Mouse (Mus musculus) forebrain, embryonic 15.5 days (tissue): ENCODE results near the gene Zfhx3. TPM values are rescaled to one million over a fixed set of nuclear protein-coding genes. Genes with fewer than 3 reads are reported as not detected.

Source experiments
- ATAC-seq: fragments of 200-750 bp; cut with Nextera tagmentation; replicated peaks from 2 replicates; pipeline ENCODE4 v1.8.0; 2017; ENCODE audit warnings: mild to moderate bottlenecking, moderate TSS enrichment, moderate library complexity
- H3K27ac ChIP-seq: fragments of 300-500 bp; sonication (generic); replicated peaks from 2 replicates; pipeline ENCODE4 v1.5.1; 2015; ENCODE audit warnings: mild to moderate bottlenecking, inconsistent platforms
- H3K27me3 ChIP-seq: fragments of 300-500 bp; sonication (generic); 2 replicates; pipeline ENCODE4 v1.6.1; 2015; ENCODE audit warnings: inconsistent platforms
- H3K36me3 ChIP-seq: fragments of 300-500 bp; sonication (generic); 2 replicates; pipeline ENCODE4 v1.6.1; 2015; ENCODE audit warnings: mild to moderate bottlenecking, inconsistent platforms
- H3K4me1 ChIP-seq: fragments of 300-500 bp; sonication (generic); 2 replicates; pipeline ENCODE4 v1.6.1; 2015; ENCODE audit warnings: inconsistent platforms
- H3K4me2 ChIP-seq: fragments of 300-500 bp; sonication (generic); replicated peaks from 2 replicates; pipeline ENCODE4 v1.6.1; 2015; ENCODE audit warnings: mild to moderate bottlenecking, inconsistent platforms
- H3K4me3 ChIP-seq: fragments of 300-500 bp; sonication (generic); 2 replicates; pipeline ENCODE4 v1.5.1; 2015; ENCODE audit warnings: mild to moderate bottlenecking, inconsistent platforms
- H3K9ac ChIP-seq: fragments of 300-500 bp; sonication (generic); replicated peaks from 2 replicates; pipeline ENCODE4 v1.6.1; 2015; ENCODE audit warnings: mild to moderate bottlenecking, inconsistent platforms
- H3K9me3 ChIP-seq: fragments of 300-500 bp; sonication (generic); 2 replicates; pipeline ENCODE4 v1.6.1; 2016; ENCODE audit warnings: inconsistent platforms
- WGBS: fragments of 180-500 bp; shearing (Covaris S2); methylation state at CpG from one replicate; pipeline ENCODE4 v1.1.7; 2015; ENCODE audit warnings: mixed read lengths; 5-methylcytosine and 5-hydroxymethylcytosine counted together
- polyA plus RNA-seq: library from polyadenylated mRNA; unstranded; fragments of >200 nt; fragmentation: Nextera tagmentation; extraction: Ambion mirVana; gene quantifications from 2 replicates; pipeline ENCODE4 v1.2.1, GENCODE M21; 2015

Zfhx3 gene
- polyA plus RNA-seq, 1 experiment from 2014 or later, result 14.9 TPM

GRCm38 (mm10) chr8:108507769-108508168 lies 565.3 kb downstream of the Zfhx3 start:
- no peak overlapping the region for H3K9ac ChIP-seq
- no peaks in the 10 kb centered on the region for H3K9me3 ChIP-seq
- H3K4me2 ChIP-seq, result no peak overlapping the region
- peaks cover 3% of the 10 kb centered on the region; the same call in 1 of the 2 replicates for H3K27me3 ChIP-seq
- H3K36me3 ChIP-seq, result no peaks in the 10 kb centered on the region
- H3K4me3 ChIP-seq, result no peak overlapping the region
- no peak overlapping the region for H3K27ac ChIP-seq
- 0 out of 2 replicates have a peak, but pooled peaks have one; percentile 32 for ATAC-seq
- peaks cover 9% of the 10 kb centered on the region for H3K4me1 ChIP-seq
- WGBS, result 80% methylated on average over 3 of the region's 3 CpGs

DNA sequence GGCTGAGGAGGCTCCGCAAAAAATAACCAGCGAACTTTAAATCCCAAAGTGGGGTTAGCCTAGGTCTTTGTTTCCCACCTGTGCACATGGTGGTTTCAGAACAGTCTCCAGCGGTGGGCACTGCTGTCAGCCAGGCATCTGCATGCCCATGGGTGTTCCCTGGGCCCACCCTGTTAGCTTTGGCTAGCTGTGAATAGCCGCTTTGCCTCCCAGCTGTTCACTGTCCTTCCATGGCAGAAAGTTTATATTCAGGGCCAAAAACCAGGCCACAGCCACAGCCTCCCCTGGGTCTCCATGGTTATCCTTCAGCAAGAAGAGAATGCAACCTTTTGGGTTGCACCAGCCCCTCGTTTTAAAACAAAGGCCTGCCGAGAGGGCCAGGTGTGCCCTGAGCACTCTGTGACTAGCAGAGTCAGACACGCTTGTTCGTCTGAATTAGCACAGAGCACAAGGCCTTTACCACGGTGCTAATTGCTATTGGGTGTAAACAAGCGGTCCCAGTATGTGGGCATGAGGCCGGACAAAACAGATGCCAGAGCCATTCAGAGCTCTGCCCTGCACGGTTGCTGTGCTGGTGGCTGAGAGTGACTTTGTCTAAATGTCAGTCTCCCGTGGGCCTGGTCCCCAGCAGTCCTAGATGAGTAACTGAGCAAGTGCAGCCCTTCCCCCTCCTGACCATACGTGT lies 568.3 kb downstream of the Zfhx3 start:
- Histone ChIP-seq H3K4me1 (peaks cover 9% of the 10 kb centered on the region), H3K9me3 (no peaks in the 10 kb centered on the region), H3K27me3 (peaks cover 3% of the 10 kb centered on the region; the same call in 1 of the 2 replicates), H3K27ac (no peak overlapping the region), H3K4me3 (no peak overlapping the region), H3K36me3 (no peaks in the 10 kb centered on the region), H3K9ac (no peak overlapping the region), H3K4me2 (no peak overlapping the region)
- ATAC-seq, result peak; percentile 57
- WGBS, result 15% methylated on average over 14 of the region's 14 CpGs

DNA sequence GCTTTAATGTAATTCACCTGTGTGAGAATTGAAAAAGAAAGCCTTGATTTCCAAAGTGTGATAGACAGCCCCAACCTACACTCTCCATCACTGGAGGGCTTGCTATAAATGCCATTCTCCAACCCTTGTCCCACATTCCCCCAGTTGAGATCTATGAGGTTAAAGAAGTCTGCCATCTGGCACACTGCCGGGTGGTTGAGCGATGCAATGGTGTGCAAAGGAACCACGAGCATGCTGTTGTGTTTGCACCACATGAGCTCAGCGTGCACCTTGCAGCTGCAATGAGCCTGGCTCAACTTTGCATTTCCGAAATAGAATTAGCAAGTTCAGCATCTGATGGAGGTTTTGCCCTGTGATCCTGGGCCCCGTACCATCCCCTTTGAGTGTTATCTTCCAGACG lies 575.7 kb downstream of the Zfhx3 start:
- no peak for ATAC-seq
- Histone ChIP-seq H3K9ac (no peak overlapping the region), H3K4me1 (no peaks in the 10 kb centered on the region), H3K27ac (no peak overlapping the region), H3K36me3 (no peaks in the 10 kb centered on the region), H3K9me3 (no peaks in the 10 kb centered on the region), H3K27me3 (no peaks in the 10 kb centered on the region), H3K4me2 (no peak overlapping the region), H3K4me3 (no peak overlapping the region)
- 85% methylated on average over 7 of the region's 7 CpGs for WGBS

- no peak overlapping the region for H3K4me3 ChIP-seq
- no peaks in the 10 kb centered on the region for H3K36me3 ChIP-seq
- H3K9me3 ChIP-seq, result no peaks in the 10 kb centered on the region
- H3K4me2 ChIP-seq, result no peak overlapping the region
- H3K4me1 ChIP-seq, result no peaks in the 10 kb centered on the region
- H3K27me3 ChIP-seq, result no peaks in the 10 kb centered on the region
- no peak overlapping the region for H3K27ac ChIP-seq
- ATAC-seq, result no peak
- WGBS, result 90% methylated on average over 4 of the region's 4 CpGs
- H3K9ac ChIP-seq, result no peak overlapping the region
These were observed 579.6 kb downstream of the Zfhx3 start for GRCm38 (mm10) chr8:108522050-108522449.

GRCm38 (mm10) chr8:108529421-108529820 lies 587.0 kb downstream of the Zfhx3 start:
- Histone ChIP-seq H3K36me3 (no peaks in the 10 kb centered on the region), H3K9ac (no peak overlapping the region), H3K4me3 (no peak overlapping the region), H3K27me3 (no peaks in the 10 kb centered on the region), H3K9me3 (no peaks in the 10 kb centered on the region), H3K27ac (no peak overlapping the region), H3K4me1 (no peaks in the 10 kb centered on the region; the same call in 1 of the 2 replicates), H3K4me2 (no peak overlapping the region)
- WGBS, result 88% methylated on average over 7 of the region's 7 CpGs
- ATAC-seq, result no peak

- no peaks in the 10 kb centered on the region for H3K9me3 ChIP-seq
- peak overlapping the region; percentile 77; the same call in 1 of the 2 replicates for H3K27ac ChIP-seq
- H3K4me1 ChIP-seq, result peaks cover 46% of the 10 kb centered on the region
- no peak overlapping the region; the same call in 1 of the 2 replicates for H3K9ac ChIP-seq
- H3K4me3 ChIP-seq, result peak overlapping the region; percentile 33
- peak overlapping the region; percentile 58 for H3K4me2 ChIP-seq
- H3K36me3 ChIP-seq, result no peaks in the 10 kb centered on the region
- no peaks in the 10 kb centered on the region for H3K27me3 ChIP-seq
- ATAC-seq, result peak; percentile 51
- WGBS, result 23% methylated on average over 16 of the region's 16 CpGs
These were observed 592.9 kb downstream of the Zfhx3 start for GRCm38 (mm10) chr8:108535121-108535876.

DNA sequence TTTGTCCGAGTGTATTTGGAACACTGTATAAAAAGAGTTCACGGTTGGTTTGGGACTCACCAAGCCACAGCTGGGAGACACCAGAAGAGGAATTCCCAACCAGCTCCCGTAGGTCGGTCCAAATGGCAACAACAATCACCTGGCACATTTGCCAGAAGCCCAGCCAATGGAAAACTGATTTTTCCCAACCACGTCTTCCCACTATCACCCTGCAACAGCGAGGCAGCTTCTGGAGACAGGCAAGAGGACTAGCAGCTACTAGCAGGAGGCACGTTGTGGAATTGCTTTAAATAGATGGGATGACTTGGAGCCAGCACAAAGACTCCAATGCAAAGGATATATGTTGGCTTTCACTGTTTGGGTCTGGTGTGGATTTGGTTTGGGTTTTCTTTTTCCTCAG lies 593.7 kb downstream of the Zfhx3 start:
- Histone ChIP-seq H3K4me2 (peak overlapping the region; percentile 58), H3K27me3 (no peaks in the 10 kb centered on the region), H3K9me3 (no peaks in the 10 kb centered on the region), H3K4me1 (peaks cover 46% of the 10 kb centered on the region), H3K27ac (peak overlapping the region; percentile 77), H3K36me3 (no peaks in the 10 kb centered on the region), H3K9ac (peak overlapping the region; percentile 3; the same call in 1 of the 2 replicates), H3K4me3 (peak overlapping the region; percentile 33)
- no peak for ATAC-seq
- WGBS, result 42% methylated on average over 7 of the region's 7 CpGs

- 0 out of 2 replicates have a peak, but pooled peaks cover 3% of the 10 kb centered on the region for H3K27me3 ChIP-seq
- H3K36me3 ChIP-seq, result no peaks in the 10 kb centered on the region
- 11% methylated on average over 15 of the region's 15 CpGs for WGBS
- ATAC-seq, result peak; percentile 38; the same call in 1 of the 2 replicates
- H3K4me1 ChIP-seq, result peaks cover 46% of the 10 kb centered on the region
- peak overlapping the region; percentile 58 for H3K4me2 ChIP-seq
- H3K4me3 ChIP-seq, result peak overlapping the region; percentile 33
- peak overlapping the region; percentile 77 for H3K27ac ChIP-seq
- H3K9me3 ChIP-seq, result no peaks in the 10 kb centered on the region
- H3K9ac ChIP-seq, result peak overlapping the region; percentile 3
These were observed 594.5 kb downstream of the Zfhx3 start for GRCm38 (mm10) chr8:108536911-108537351.

DNA sequence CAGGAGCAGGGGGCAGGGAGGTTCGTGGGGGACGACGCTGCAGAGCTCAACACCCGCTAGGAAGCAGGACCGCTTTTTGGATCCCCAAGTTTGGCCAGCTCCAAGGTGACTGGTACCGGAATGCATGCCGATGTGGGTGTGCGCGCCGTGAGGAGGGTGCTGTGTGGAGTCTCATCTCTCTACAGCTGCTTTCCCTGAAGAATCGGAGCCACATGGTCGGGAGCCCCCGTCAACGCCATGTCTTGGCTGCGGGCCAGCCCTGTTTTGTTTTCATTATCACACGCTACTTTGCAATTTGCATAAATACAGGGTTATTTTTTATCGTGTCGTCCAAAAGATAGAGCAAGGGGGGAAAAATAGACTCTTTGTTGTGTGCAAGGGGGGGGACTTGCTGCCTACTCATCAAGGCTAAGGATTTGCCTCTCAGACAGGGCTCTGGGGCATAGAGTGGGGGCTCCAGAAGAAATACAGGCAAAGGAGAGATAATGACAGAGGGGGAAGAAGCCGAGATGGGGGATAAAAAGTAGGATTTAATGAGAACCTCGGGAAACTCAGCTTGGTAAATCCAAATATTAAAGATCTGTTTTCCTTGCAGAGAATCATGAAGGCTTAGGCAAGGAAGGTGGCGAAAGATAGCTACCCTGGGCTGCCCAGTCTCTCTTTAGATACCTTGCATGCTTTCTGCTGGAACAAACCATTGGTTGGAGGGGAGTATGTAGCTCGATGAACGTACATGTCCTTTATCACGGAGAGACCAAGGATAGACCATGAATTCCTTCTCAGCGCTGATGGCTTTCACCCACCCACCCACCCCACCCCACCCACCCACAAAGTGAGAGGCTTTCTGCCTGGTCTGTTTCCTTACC lies 595.5 kb downstream of the Zfhx3 start:
- H3K9ac ChIP-seq, result peak overlapping the region; percentile 3
- no peaks in the 10 kb centered on the region for H3K9me3 ChIP-seq
- WGBS, result 30% methylated on average over 25 of the region's 25 CpGs
- H3K27me3 ChIP-seq, result 0 out of 2 replicates have a peak, but pooled peaks cover 3% of the 10 kb centered on the region
- H3K4me3 ChIP-seq, result peak overlapping the region; percentile 33
- peak overlapping the region; percentile 77 for H3K27ac ChIP-seq
- ATAC-seq, result peak; percentile 78
- peak overlapping the region; percentile 58 for H3K4me2 ChIP-seq
- H3K36me3 ChIP-seq, result no peaks in the 10 kb centered on the region
- H3K4me1 ChIP-seq, result peaks cover 46% of the 10 kb centered on the region

DNA sequence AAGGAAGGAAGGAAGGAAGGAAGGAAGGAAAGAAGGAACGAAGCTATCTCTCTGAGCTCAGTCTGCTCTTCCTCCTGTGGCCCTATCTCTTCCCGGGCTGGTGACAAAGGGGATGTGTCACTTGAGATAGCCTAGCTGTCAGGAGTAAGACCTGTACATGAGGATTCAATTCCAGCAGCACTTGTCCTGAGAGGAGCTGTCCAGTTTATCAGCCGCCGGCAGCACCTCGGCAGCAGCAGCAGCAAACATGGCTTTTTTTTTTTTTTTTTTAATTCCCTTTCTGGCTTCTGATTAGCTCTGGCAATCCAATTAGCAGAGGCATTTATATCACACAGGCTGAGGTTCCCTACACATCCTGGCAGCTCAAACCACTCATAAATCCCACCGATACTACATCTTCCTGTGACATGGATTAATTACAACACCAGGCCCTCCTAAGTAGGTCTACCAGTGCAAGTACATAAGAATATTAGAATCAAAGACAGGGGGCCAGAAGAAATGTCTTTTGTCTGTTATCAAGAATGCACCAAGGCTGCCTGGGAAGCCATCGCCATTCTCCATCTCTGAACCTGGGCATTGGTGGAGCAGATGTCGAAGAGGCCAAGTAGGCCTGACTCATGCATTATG lies 596.6 kb downstream of the Zfhx3 start:
- Histone ChIP-seq H3K9ac (no peak overlapping the region), H3K27me3 (0 out of 2 replicates have a peak, but pooled peaks cover 3% of the 10 kb centered on the region), H3K4me1 (peaks cover 46% of the 10 kb centered on the region), H3K36me3 (no peaks in the 10 kb centered on the region), H3K4me3 (no peak overlapping the region), H3K4me2 (no peak overlapping the region), H3K9me3 (no peaks in the 10 kb centered on the region), H3K27ac (no peak overlapping the region)
- WGBS, result 54% methylated on average over 8 of the region's 8 CpGs
- ATAC-seq, result no peak

- no peak overlapping the region for H3K4me2 ChIP-seq
- H3K4me1 ChIP-seq, result 0 out of 2 replicates have a peak, but pooled peaks cover 11% of the 10 kb centered on the region
- no peak overlapping the region for H3K4me3 ChIP-seq
- no peak overlapping the region for H3K27ac ChIP-seq
- no peak overlapping the region for H3K9ac ChIP-seq
- 0 out of 2 replicates have a peak, but pooled peaks have one; percentile 16 for ATAC-seq
- no peaks in the 10 kb centered on the region for H3K36me3 ChIP-seq
- no peaks in the 10 kb centered on the region for H3K9me3 ChIP-seq
- WGBS, result 68% methylated on average over 8 of the region's 8 CpGs
- H3K27me3 ChIP-seq, result no peaks in the 10 kb centered on the region
These were observed 610.1 kb downstream of the Zfhx3 start for GRCm38 (mm10) chr8:108552518-108552917.
